Mouse (Mus musculus) Muller cell, postnatal 12 days (primary cell): Measurements from ENCODE around the gene Myocd.

ENCODE experiments used
- DNase-seq: peaks from one replicate; pipeline ENCODE4 v3.0.0-alpha.2; 2015; ENCODE audit errors: inconsistent ontology term

Myocd gene

GRCm38 (mm10) chr11:65142838-65143417 lies 126.9 kb downstream of the Myocd start:
- DNase-seq: no peak

GRCm38 (mm10) chr11:65139030-65139429 lies 130.8 kb downstream of the Myocd start:
- no peak for DNase-seq

GRCm38 (mm10) chr11:65137145-65137652 lies 132.6 kb downstream of the Myocd start:
- peak; percentile 17 for DNase-seq

- DNase-seq: no peak
These were observed 134.5 kb downstream of the Myocd start for GRCm38 (mm10) chr11:65135251-65135739.

GRCm38 (mm10) chr11:65133661-65134060 lies 136.1 kb downstream of the Myocd start:
- DNase-seq: no peak

- no peak for DNase-seq
These were observed 140.7 kb downstream of the Myocd start for GRCm38 (mm10) chr11:65129110-65129509.

- no peak for DNase-seq
These were observed 141.1 kb downstream of the Myocd start for GRCm38 (mm10) chr11:65128666-65129065.

GRCm38 (mm10) chr11:65126566-65126965 lies 143.2 kb downstream of the Myocd start:
- peak; percentile 29 for DNase-seq
